ENCODE assay signal across 8 mouse cellular contexts in genomic region chr1:93272409-93272821, GRCm38 (mm10). TPM values are rescaled to one million over a fixed set of nuclear protein-coding genes. Genes with fewer than 3 reads are reported as not detected.
A peak's percentile ranks its signal among the peaks of the same experiment; 100 is the strongest.
DNase-seq lines count a peak whose midpoint lies in the region; ATAC-seq and TF ChIP-seq lines count a peak whose summit lies in the region.

No protein-coding gene starts in this region.

- no peaks in the 10 kb centered on the region for H3K4me1 ChIP-seq in kidney, postnatal 0 days (replicated peaks; ENCODE audit: insufficient read depth, low read length)
- H3K4me1 ChIP-seq in midbrain, postnatal 0 days (ENCODE audit: insufficient read depth, low read length) = no peaks in the 10 kb centered on the region

- H3K4me3 ChIP-seq in kidney, postnatal 0 days (replicated peaks; ENCODE audit: low read depth, low read length) = no peak overlapping the region
- H3K4me3 ChIP-seq in midbrain, postnatal 0 days (ENCODE audit: low read depth, low read length) = no peak overlapping the region

- no peak for ATAC-seq in kidney, postnatal 0 days (replicated peaks; ENCODE audit: low FRiP score, low read depth)
- ATAC-seq in midbrain, postnatal 0 days (ENCODE audit: low FRiP score) = peak; percentile 60

- H3K9me3 ChIP-seq in kidney, postnatal 0 days (replicated peaks; ENCODE audit: low read length) = no peaks in the 10 kb centered on the region
- no peaks in the 10 kb centered on the region for H3K9me3 ChIP-seq in midbrain, postnatal 0 days (ENCODE audit: low read length)

- no peak overlapping the region for H3K4me2 ChIP-seq in kidney, postnatal 0 days (ENCODE audit: low read length)
- H3K4me2 ChIP-seq in midbrain, postnatal 0 days (ENCODE audit: low read depth, low read length, poor library complexity, severe bottlenecking) = peak overlapping the region; percentile 37

- peak; percentile 15 to 37 for DNase-seq in adrenal gland, adult 18-20 months (ENCODE audit: low spot score in 2 of 2)
- DNase-seq in adrenal gland, adult 8-10 months = no peak
- peak; percentile 31 to 43 for DNase-seq in B cell, adult 2 months
- peak; percentile 31 for DNase-seq in embryo, embryonic 11.5 days (ENCODE audit: low read depth, low spot score)
- peak; percentile 82 for DNase-seq in kidney, postnatal 0 days (ENCODE audit: low spot score)
- peak; percentile 4 for DNase-seq in midbrain, postnatal 0 days (ENCODE audit: low spot score)
- no peak for DNase-seq in right cerebral cortex, postnatal 25 days
- no peak for DNase-seq in spleen, postnatal 36 days (ENCODE audit: low spot score in 2 of 2)

- no peak for TF ChIP-seq CTCF in kidney, postnatal 0 days (IDR thresholded peaks at IDR 0.05; ENCODE audit: low read depth)
- TF ChIP-seq CTCF in midbrain, postnatal 0 days (IDR thresholded peaks at IDR 0.05) = no peak

- H3K27me3 ChIP-seq in kidney, postnatal 0 days (ENCODE audit: insufficient read depth, low read length) = no peaks in the 10 kb centered on the region
- no peaks in the 10 kb centered on the region for H3K27me3 ChIP-seq in midbrain, postnatal 0 days (ENCODE audit: insufficient read depth, low read length)

- H3K27ac ChIP-seq in kidney, postnatal 0 days = no peak overlapping the region
- no peak overlapping the region for H3K27ac ChIP-seq in midbrain, postnatal 0 days (ENCODE audit: low read depth, low read length)

- 2% methylated on average over 16 of the region's 16 CpGs for WGBS in kidney, postnatal 0 days
- 2% methylated on average over 16 of the region's 16 CpGs for WGBS in midbrain, postnatal 0 days

- H3K9ac ChIP-seq in kidney, postnatal 0 days (ENCODE audit: low read depth, low read length) = no peak overlapping the region
- H3K9ac ChIP-seq in midbrain, postnatal 0 days (replicated peaks; ENCODE audit: low read length, poor library complexity, severe bottlenecking) = 0 out of 2 replicates have a peak overlapping the region, but pooled peaks have one; percentile 9

- H3K36me3 ChIP-seq in kidney, postnatal 0 days (ENCODE audit: insufficient read depth, low read length) = no peaks in the 10 kb centered on the region
- H3K36me3 ChIP-seq in midbrain, postnatal 0 days (ENCODE audit: insufficient read depth, low read length) = no peaks in the 10 kb centered on the region

RNA-seq across cellular contexts. Expression of gene Mterf4, which starts 33.3 kb away (rescaled TPM):
- total RNA-seq in adrenal gland, adult 18-20 months (2021) = 10 to 100 TPM; 23.1 to 23.3 TPM
- total RNA-seq in adrenal gland, adult 8-10 months (2022) = 10 to 100 TPM; 25.1 to 28.8 (median 26.1) TPM
- polyA plus RNA-seq in kidney, postnatal 0 days (2015; fragmentation: Nextera tagmentation; extraction: Ambion mirVana) = 20.1 and 22.2 TPM in 2 replicates
- total RNA-seq in midbrain, postnatal 0 days (2014; rRNA removed) = 32.4 and 35.4 TPM in 2 replicates
- 23.9 and 25.0 TPM in 2 replicates for polyA plus RNA-seq in midbrain, postnatal 0 days (2015; fragmentation: Nextera tagmentation; extraction: Ambion mirVana)

RNA-seq across cellular contexts. Expression of gene Sned1, which starts 36.8 kb away (rescaled TPM):
- total RNA-seq in adrenal gland, adult 18-20 months (2021) = 10 to 100 TPM; 10.7 to 22.3 TPM
- total RNA-seq in adrenal gland, adult 8-10 months (2022) = 10 to 100 TPM; 22.2 to 31.9 (median 26.0) TPM
- polyA plus RNA-seq in kidney, postnatal 0 days (2015; fragmentation: Nextera tagmentation; extraction: Ambion mirVana) = 5.1 and 6.1 TPM in 2 replicates
- total RNA-seq in midbrain, postnatal 0 days (2014; rRNA removed) = 19.9 and 24.4 TPM in 2 replicates
- 4.7 and 5.1 TPM in 2 replicates for polyA plus RNA-seq in midbrain, postnatal 0 days (2015; fragmentation: Nextera tagmentation; extraction: Ambion mirVana)

Comparison
In these comparisons a context has a peak if more than half of its experiments do, and no peak if none do; other contexts are left out.
1. DNase-seq: peak in adrenal gland, adult 18-20 months (2 of 2), B cell, adult 2 months (2 of 2), embryo, embryonic 11.5 days (single experiment), kidney, postnatal 0 days (single experiment) and midbrain, postnatal 0 days (single experiment); none in adrenal gland, adult 8-10 months (single experiment), right cerebral cortex, postnatal 25 days (single experiment) and spleen, postnatal 36 days (0 of 2).